Mouse (Mus musculus): ENCODE data around the gene Nmt2.

Nmt2 gene

DNA sequence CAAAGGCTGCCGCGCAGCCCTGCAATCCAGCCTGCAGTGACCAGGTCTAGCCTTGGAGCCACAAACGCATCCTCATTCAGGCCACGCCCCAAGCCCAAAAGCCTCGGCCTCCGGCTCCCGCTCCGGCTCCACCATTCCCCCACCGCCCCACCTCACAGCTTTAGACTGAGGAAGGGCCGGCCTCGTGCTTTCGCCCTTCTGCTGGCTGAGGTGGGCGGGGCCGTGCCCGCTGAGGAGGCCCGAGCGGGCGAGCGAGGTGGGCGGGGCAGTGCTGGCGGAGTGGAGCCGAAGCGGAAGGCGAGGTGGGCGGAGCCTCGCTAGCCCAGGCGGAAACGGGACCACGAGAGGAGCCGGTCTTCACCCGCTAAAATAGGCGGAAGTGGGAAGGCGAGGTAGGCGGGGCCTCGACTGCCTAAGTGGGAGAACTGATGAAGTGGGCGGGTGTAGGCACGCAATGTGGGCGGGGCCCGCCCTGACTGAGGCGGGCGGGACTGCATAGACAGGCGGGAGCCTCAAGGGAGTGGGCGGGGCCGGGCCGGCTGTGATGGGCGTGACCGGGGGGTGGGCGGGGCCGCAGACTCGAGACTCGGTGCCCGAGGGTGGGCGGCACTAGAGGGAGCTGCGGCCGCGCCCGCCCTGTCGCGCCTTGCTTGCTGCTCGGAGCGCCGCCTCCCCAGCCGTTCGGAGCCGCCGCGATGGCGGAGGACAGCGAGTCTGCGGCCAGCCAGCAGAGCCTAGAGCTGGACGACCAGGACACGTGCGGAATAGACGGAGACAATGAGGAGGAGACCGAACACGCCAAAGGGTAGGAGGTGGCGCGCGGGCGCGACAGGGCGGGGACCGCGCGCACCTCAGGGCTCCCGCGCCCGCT is at the start of gene Nmt2:
TSS of gene Nmt2 (plus strand) at position 611 of the 871 bp plus-strand sequence.
- DNase-seq, result peak; percentile 100

DNA sequence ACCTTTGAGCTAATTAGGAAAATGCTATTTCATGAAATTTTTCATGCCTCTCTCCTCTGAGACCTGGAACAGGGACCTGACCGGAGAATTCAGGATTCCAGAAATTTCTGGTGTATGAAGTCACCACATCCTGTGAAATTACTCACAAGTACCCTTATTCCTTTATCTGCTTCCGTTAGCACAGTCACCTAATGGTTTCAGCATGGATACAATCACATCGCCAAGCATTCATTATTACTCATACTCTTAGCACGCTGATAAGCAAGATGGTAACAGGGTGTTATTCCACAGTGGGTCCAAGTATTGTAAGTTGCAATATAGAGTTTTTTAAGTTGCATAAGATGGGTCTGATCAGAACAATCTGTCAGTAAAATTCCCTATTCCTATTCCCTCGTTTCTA is 44.8 kb upstream of the Nmt2 start:
- no peak for DNase-seq

GRCm38 (mm10) chr2:3244251-3244650 is 39.8 kb upstream of the Nmt2 start:
- DNase-seq, result no peak

- no peak for DNase-seq
Observed at GRCm38 (mm10) chr2:3251309-3251708, 32.7 kb upstream of the Nmt2 start.

DNA sequence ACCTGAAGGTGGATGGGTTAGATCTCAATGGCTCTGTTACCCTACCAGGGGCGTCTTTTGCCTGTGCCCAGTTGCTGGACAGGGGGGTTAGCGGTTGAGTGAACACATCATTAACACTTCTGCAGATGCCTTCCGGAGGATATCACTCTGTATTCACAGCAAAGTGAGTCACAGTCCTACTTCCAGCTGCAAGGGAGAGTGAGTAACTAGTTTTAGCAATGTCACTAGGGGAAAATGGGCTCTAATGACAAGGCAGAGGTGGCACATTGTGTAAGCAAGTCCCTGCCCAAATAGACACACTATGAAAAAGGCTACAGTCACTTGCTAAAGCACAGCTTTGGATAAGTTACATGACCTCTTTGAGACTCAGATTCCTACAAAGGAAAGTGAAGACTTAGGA is 17.5 kb upstream of the Nmt2 start:
- no peak for DNase-seq

GRCm38 (mm10) chr2:3267879-3268278 is 16.1 kb upstream of the Nmt2 start:
- DNase-seq, result no peak

DNA sequence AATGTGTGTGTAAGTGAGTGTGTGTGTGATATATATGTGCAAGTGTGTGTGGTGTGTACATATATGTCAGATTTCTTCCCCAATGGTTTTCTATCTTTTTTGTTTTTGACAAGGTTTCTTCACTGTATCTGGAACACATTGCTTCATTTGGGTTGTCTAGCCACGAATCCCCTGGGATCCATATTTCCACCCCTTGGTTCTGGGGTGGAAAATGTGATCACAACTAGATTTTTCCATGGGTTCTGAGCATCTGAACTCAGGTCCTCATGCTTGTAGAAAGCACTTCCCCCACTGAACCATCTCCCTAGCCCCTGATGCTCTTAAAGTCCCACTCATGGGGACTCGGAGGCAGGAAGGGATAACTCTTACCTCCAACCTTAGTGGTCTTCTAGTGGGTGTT is 10.7 kb upstream of the Nmt2 start:
- DNase-seq, result no peak

DNA sequence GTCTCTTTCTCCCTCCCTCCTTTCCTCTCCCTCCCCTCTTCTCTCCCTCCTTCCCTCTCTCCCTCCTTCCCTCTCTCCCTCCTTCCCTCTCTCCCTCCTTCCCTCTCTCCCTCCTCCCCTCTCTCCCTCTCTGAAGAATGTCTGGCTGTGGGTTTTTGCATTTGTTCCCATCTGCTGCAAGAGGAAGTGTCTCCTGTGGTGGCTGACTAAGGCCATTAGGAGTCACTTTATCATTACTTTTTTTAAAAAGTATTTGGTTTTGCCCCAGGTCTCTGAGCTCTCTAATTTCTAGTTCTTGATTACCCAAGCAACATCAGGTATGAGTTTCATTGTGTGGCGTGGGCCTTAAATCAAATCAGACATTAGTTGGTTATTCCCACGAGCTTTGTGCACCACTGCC is 7.9 kb upstream of the Nmt2 start:
- no peak for DNase-seq

- DNase-seq, result no peak
Observed at GRCm38 (mm10) chr2:3277502-3277901, 6.5 kb upstream of the Nmt2 start.

GRCm38 (mm10) chr2:3281311-3281710 is 2.7 kb upstream of the Nmt2 start:
- DNase-seq, result no peak

GRCm38 (mm10) chr2:3282866-3283601 is 978 bp upstream of the Nmt2 start:
- peak; percentile 26 for DNase-seq

GRCm38 (mm10) chr2:3284473-3285180 is 615 bp downstream of the Nmt2 start:
- peak; percentile 31 for DNase-seq

- DNase-seq, result no peak
Observed at GRCm38 (mm10) chr2:3285181-3285530, 1.1 kb downstream of the Nmt2 start.

DNA sequence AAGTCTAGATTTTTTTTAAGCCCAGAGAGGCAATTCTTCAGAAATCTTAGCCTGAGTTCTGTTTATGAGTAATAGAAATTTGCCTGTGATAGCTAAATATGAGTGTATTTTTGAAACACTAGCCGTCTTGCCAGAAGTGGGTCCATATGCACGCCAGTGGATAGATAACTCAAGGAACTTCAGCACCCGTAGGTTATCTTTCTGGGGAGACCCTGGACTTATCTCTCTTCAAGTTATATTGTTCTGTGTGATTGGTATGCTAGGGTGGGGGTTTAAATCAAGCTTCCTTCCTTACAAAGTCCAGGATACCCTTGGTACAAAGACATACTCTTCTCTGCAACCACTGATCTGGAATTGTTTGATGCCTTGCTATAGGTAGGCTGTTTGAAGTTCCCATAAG is 1.7 kb downstream of the Nmt2 start:
- DNase-seq, result no peak

- DNase-seq, result no peak
Observed at GRCm38 (mm10) chr2:3286243-3286642, 2.2 kb downstream of the Nmt2 start.

GRCm38 (mm10) chr2:3289581-3289980 is 5.6 kb downstream of the Nmt2 start:
- no peak for DNase-seq

DNA sequence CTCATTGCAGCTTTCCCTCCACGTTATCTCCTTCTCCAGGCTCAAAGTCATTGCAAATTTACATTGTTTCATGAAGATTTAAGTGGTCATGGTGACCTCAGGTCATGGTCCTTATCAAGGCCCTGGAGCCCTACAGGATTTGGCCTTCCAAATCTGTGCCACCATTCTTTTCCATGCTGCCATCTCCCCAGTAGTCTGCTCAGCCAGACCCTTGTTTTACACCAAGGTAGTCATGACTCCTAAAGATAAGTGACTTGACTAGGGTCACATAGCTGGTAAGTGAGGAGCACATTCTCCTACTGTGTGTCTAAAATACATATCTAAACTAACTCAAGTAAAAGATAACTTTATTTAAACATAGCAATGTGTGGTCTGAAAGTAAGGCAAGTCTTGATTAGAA is 8.2 kb downstream of the Nmt2 start:
- no peak for DNase-seq

- no peak for DNase-seq
Observed at GRCm38 (mm10) chr2:3295826-3296225, 11.8 kb downstream of the Nmt2 start.

DNA sequence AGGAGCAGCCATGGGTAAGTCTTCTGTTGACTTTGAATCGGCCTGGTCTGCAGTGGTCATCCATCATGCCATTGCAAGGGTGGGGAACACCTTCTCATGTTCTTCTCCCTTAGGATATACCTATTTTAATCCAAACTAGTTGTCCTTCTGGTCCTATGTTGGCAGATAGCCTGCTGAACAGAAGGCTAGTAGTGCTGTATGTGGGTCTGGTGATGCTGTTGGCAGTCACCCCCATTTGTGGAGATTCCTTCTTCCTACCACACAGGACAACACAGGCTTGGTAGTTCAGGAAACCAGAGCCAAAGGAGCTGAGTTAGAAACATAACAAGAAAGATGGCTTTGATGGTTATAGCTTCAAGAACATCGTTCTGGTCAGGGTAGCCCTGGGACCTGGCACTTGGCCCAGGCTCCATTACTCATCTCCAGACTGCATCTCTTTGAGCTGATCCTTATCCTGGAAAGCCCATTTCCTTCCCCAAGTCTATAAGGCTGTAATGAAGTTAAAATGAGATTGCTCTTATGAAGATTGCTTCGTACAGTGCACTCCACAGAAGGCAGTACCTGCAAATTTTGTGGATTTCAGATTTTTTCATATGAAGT is 21.5 kb downstream of the Nmt2 start:
- DNase-seq, result peak; percentile 25

DNA sequence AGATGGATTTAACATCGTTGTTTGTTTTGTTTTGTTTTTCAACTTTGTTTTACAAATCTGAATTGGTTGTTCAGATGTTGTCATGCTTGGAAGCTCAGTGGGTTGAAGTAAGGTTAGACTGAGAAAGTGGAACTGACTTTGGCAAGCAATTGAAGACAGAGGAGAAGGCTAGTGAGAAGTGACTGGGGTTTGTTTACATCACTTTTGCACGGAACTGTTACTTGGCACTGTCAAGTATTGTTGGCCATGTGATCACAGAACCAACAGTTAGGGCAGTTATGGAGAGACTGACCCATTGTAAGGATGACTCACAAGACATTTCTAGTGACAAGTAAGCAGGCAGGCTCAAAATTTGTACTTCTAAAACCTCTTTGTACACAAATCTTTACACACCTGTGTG is 39.1 kb downstream of the Nmt2 start:
- DNase-seq, result no peak

- no peak for DNase-seq
Observed at GRCm38 (mm10) chr2:3324381-3325130, 40.5 kb downstream of the Nmt2 start.

DNA sequence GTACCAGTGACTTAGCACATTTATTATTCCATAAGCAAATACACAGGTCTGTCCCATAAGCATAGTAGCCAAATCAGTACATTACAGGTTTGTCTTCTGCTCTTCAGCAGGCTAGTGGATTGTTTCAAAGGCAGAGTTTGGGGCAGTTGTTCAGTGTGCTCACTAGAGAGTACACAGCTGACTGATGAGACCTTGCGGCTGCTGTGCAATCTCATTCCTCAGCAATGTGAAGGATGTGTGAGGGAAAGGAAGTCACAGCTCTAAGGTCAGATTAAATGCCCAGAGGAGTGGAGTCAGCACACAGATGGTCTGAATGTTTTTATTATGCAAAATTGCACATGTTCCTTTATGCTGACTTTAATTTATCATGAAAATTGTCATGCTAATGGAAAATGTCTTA is 42.5 kb downstream of the Nmt2 start:
- DNase-seq, result no peak

DNA sequence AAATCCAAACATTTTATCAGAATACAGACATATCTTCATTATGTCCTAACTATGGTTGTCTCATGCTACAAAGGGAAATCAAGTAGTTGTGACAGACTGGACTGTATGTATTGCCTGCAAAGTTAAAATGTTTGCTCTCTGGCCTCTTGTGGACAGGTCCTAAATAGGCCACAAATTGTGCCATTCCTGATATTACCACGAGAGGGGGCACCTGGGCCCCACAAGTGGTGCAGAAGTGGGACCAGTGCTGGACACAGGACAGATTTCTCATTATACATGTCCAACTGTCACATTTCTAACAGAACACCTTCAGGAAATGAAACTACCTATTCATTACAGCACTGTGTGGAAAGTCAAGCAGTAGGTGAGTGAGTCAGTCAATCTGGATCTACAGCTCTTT is 43.3 kb downstream of the Nmt2 start:
- DNase-seq, result peak; percentile 73
